Mouse (Mus musculus) ES-Bruce4 (cell line): ENCODE data around the gene Il25.

Experiments
- CTCF ChIP-seq: IDR thresholded peaks from one replicate; pipeline ENCODE4 v1.8.1; 2011; ENCODE audit warnings: low read depth, low read length
- EP300 ChIP-seq: IDR thresholded peaks from 2 replicates; pipeline ENCODE4 v1.6.1; 2011; ENCODE audit warnings: low read depth, low read length; ENCODE audit not compliant: insufficient read depth
- POLR2A ChIP-seq: IDR thresholded peaks from one replicate; pipeline ENCODE4 v1.8.1; 2011; ENCODE audit warnings: low read length; ENCODE audit not compliant: insufficient read depth

DNA sequence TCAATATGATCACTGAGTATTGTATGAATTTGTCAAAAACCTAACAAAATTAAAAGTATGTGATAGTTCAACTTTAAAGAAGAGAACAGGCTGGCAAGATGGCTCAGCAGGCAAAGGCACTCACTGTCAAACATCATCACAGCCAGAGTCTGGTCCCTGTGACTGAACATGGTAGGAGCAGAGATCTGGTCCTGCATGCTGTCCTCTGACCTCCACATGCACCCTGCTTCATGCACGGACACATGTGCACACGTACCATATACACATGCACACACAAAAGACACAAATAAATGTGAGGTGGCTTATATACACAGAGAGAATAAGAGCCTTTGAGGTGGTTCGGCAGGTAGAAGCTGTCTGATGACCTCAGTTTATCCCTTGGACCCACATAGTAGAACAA is 23.0 kb downstream of the Il25 start:
- TF ChIP-seq POLR2A (no peak), CTCF (no peak), EP300 (no peak)
